Mouse (Mus musculus) forebrain, embryonic 12.5 days (tissue): ENCODE data around the gene Zfhx2. TPM values are rescaled to one million over a fixed set of nuclear protein-coding genes. Genes with fewer than 3 reads are reported as not detected.
"Not testable (repeated sequence)": the region's sequence is repeated elsewhere in the genome, so short reads cannot be mapped to it uniquely, and the experiment has no call there.

Experiments used
- ATAC-seq: fragments of 200-750 bp; cut with Nextera tagmentation; 2 replicates; pipeline ENCODE4 v1.8.0; 2017; ENCODE audit warnings: moderate TSS enrichment; ENCODE audit not compliant: low FRiP score
- H3K27ac ChIP-seq: fragments of 300-500 bp; sonication (generic); 2 replicates; pipeline ENCODE4 v1.5.1; 2016; ENCODE audit warnings: mild to moderate bottlenecking
- H3K27me3 ChIP-seq: fragments of 300-500 bp; sonication (generic); 2 replicates; pipeline ENCODE4 v1.6.1; 2016; ENCODE audit warnings: mild to moderate bottlenecking
- H3K36me3 ChIP-seq: fragments of 300-500 bp; sonication (generic); replicated peaks from 2 replicates; pipeline ENCODE4 v1.6.1; 2016; ENCODE audit warnings: mild to moderate bottlenecking
- H3K4me1 ChIP-seq: fragments of 300-500 bp; sonication (generic); 2 replicates; pipeline ENCODE4 v1.6.1; 2016
- H3K4me2 ChIP-seq: fragments of 300-500 bp; sonication (generic); 2 replicates; pipeline ENCODE4 v1.6.1; 2016; ENCODE audit warnings: mild to moderate bottlenecking, moderate library complexity
- H3K4me3 ChIP-seq: fragments of 300-500 bp; sonication (generic); replicated peaks from 2 replicates; pipeline ENCODE4 v1.5.1; 2016; ENCODE audit warnings: mild to moderate bottlenecking
- H3K9ac ChIP-seq: fragments of 300-500 bp; sonication (generic); 2 replicates; pipeline ENCODE4 v1.6.1; 2016; ENCODE audit warnings: mild to moderate bottlenecking
- H3K9me3 ChIP-seq: fragments of 300-500 bp; sonication (generic); 2 replicates; pipeline ENCODE4 v1.6.1; 2016
- WGBS: fragments of 180-500 bp; shearing (Covaris S2); methylation state at CpG from one replicate; pipeline ENCODE4 v1.1.7; 2016; 5-methylcytosine and 5-hydroxymethylcytosine counted together
- polyA plus RNA-seq: library from polyadenylated mRNA; unstranded; fragments of >200 nt; fragmentation: Nextera tagmentation; extraction: Ambion mirVana; gene quantifications from 2 replicates; pipeline ENCODE4 v1.2.1, GENCODE M21; 2016

Gene Zfhx2
- polyA plus RNA-seq, 1 experiment from 2014 or later = 26.3 TPM

GRCm38 (mm10) chr14:55054191-55054749 lies 37.9 kb downstream of the Zfhx2 start:
- Histone ChIP-seq H3K27me3 (peaks cover 2% of the 10 kb centered on the region; the same call in 1 of the 2 replicates), H3K4me1 (peaks cover 23% of the 10 kb centered on the region; the same call in 1 of the 2 replicates), H3K36me3 (no peaks in the 10 kb centered on the region), H3K9me3 (0 out of 2 replicates have a peak, but pooled peaks cover 2% of the 10 kb centered on the region), H3K27ac (peak overlapping the region; percentile 88), H3K4me3 (peak overlapping the region; percentile 17), H3K4me2 (peak overlapping the region; percentile 38), H3K9ac (0 out of 2 replicates have a peak overlapping the region, but pooled peaks have one; percentile 17)
- 78% methylated on average over 10 of the region's 10 CpGs for WGBS
- ATAC-seq = no peak

- ATAC-seq = peak; percentile 69
- H3K4me2 ChIP-seq = peak overlapping the region; percentile 38
- peak overlapping the region; percentile 17 for H3K4me3 ChIP-seq
- 0 out of 2 replicates have a peak overlapping the region, but pooled peaks have one; percentile 17 for H3K9ac ChIP-seq
- peaks cover 23% of the 10 kb centered on the region; the same call in 1 of the 2 replicates for H3K4me1 ChIP-seq
- 0 out of 2 replicates have a peak, but pooled peaks cover 2% of the 10 kb centered on the region for H3K9me3 ChIP-seq
- H3K36me3 ChIP-seq = no peaks in the 10 kb centered on the region
- peaks cover 2% of the 10 kb centered on the region; the same call in 1 of the 2 replicates for H3K27me3 ChIP-seq
- H3K27ac ChIP-seq = peak overlapping the region; percentile 88
- 73% methylated on average over 17 of the region's 17 CpGs for WGBS
Observed at GRCm38 (mm10) chr14:55053708-55054190, 38.4 kb downstream of the Zfhx2 start.

GRCm38 (mm10) chr14:55053050-55053449 lies 39.1 kb downstream of the Zfhx2 start:
- Histone ChIP-seq H3K4me1 (peaks cover 23% of the 10 kb centered on the region; the same call in 1 of the 2 replicates), H3K27me3 (peaks cover 2% of the 10 kb centered on the region; the same call in 1 of the 2 replicates), H3K27ac (peak overlapping the region; percentile 88), H3K36me3 (no peaks in the 10 kb centered on the region), H3K4me3 (no peak overlapping the region), H3K4me2 (peak overlapping the region; percentile 38), H3K9ac (no peak overlapping the region), H3K9me3 (0 out of 2 replicates have a peak, but pooled peaks cover 2% of the 10 kb centered on the region)
- 67% methylated on average over 4 of the region's 4 CpGs for WGBS
- no peak for ATAC-seq

- H3K4me3 ChIP-seq = no peak overlapping the region
- H3K4me2 ChIP-seq = peak overlapping the region; percentile 32
- 65% methylated on average over 9 of the region's 9 CpGs for WGBS
- peak overlapping the region; percentile 88 for H3K27ac ChIP-seq
- H3K4me1 ChIP-seq = peaks cover 23% of the 10 kb centered on the region; the same call in 1 of the 2 replicates
- H3K9ac ChIP-seq = no peak overlapping the region
- ATAC-seq = peak; percentile 78
- H3K9me3 ChIP-seq = 0 out of 2 replicates have a peak, but pooled peaks cover 2% of the 10 kb centered on the region
- H3K36me3 ChIP-seq = no peaks in the 10 kb centered on the region
- H3K27me3 ChIP-seq = peaks cover 2% of the 10 kb centered on the region; the same call in 1 of the 2 replicates
Observed at GRCm38 (mm10) chr14:55052496-55052895, 39.6 kb downstream of the Zfhx2 start.

- Histone ChIP-seq H3K4me2 (no peak overlapping the region), H3K4me1 (peaks cover 7% of the 10 kb centered on the region; the same call in 1 of the 2 replicates), H3K27ac (no peak overlapping the region), H3K36me3 (no peaks in the 10 kb centered on the region), H3K9ac (no peak overlapping the region), H3K4me3 (no peak overlapping the region), H3K27me3 (no peaks in the 10 kb centered on the region), H3K9me3 (0 out of 2 replicates have a peak, but pooled peaks cover 2% of the 10 kb centered on the region)
- 78% methylated on average over 2 of the region's 2 CpGs for WGBS
- ATAC-seq = no peak
Observed at GRCm38 (mm10) chr14:55047971-55048531, 44.1 kb downstream of the Zfhx2 start.

- H3K4me1 ChIP-seq, H3K27me3 ChIP-seq, H3K27ac ChIP-seq, H3K36me3 ChIP-seq, ATAC-seq, H3K9me3 ChIP-seq, H3K4me2 ChIP-seq, H3K9ac ChIP-seq, H3K4me3 ChIP-seq: not testable (repeated sequence)
- WGBS = 88% methylated on average over 1 of the region's 2 CpGs
Observed at GRCm38 (mm10) chr14:55043694-55044093, 48.4 kb downstream of the Zfhx2 start.

GRCm38 (mm10) chr14:55032695-55033225 lies 59.4 kb downstream of the Zfhx2 start:
- Histone ChIP-seq H3K9ac (peak overlapping the region; percentile 18; the same call in 1 of the 2 replicates), H3K27me3 (no peaks in the 10 kb centered on the region), H3K4me1 (peaks cover 40% of the 10 kb centered on the region), H3K27ac (peak overlapping the region; percentile 66), H3K4me3 (peak overlapping the region; percentile 6; the same call in 1 of the 2 replicates), H3K4me2 (peak overlapping the region; percentile 38), H3K36me3 (no peaks in the 10 kb centered on the region), H3K9me3 (no peaks in the 10 kb centered on the region)
- 11% methylated on average over 19 of the region's 19 CpGs for WGBS
- ATAC-seq = no peak; the same call in 1 of the 2 replicates

- peak; percentile 37 for ATAC-seq
- H3K4me2 ChIP-seq = peak overlapping the region; percentile 47
- H3K36me3 ChIP-seq = peaks cover 12% of the 10 kb centered on the region; the same call in 1 of the 2 replicates
- peaks cover 48% of the 10 kb centered on the region for H3K4me1 ChIP-seq
- H3K9me3 ChIP-seq = no peaks in the 10 kb centered on the region
- H3K9ac ChIP-seq = peak overlapping the region; percentile 49
- 4% methylated on average over 11 of the region's 11 CpGs for WGBS
- no peak overlapping the region for H3K4me3 ChIP-seq
- H3K27ac ChIP-seq = peak overlapping the region; percentile 94
- H3K27me3 ChIP-seq = no peaks in the 10 kb centered on the region
Observed at GRCm38 (mm10) chr14:55029034-55029698, 63.0 kb downstream of the Zfhx2 start.

- peak overlapping the region; percentile 10; the same call in 1 of the 2 replicates for H3K4me3 ChIP-seq
- ATAC-seq = peak; percentile 85
Observed at GRCm38 (mm10) chr14:55028333-55028835, 63.7 kb downstream of the Zfhx2 start.

GRCm38 (mm10) chr14:55027653-55028052 lies 64.5 kb downstream of the Zfhx2 start:
- H3K27ac ChIP-seq = peak overlapping the region; percentile 94
- H3K4me2 ChIP-seq = peak overlapping the region; percentile 47; the same call in 1 of the 2 replicates
- 3% methylated on average over 6 of the region's 6 CpGs for WGBS
- no peaks in the 10 kb centered on the region for H3K27me3 ChIP-seq
- H3K36me3 ChIP-seq = peaks cover 27% of the 10 kb centered on the region
- peaks cover 39% of the 10 kb centered on the region for H3K4me1 ChIP-seq
- ATAC-seq = peak; percentile 43
- peak overlapping the region; percentile 25; the same call in 1 of the 2 replicates for H3K9ac ChIP-seq
- no peak overlapping the region; the same call in 1 of the 2 replicates for H3K4me3 ChIP-seq
- H3K9me3 ChIP-seq = no peaks in the 10 kb centered on the region

More at GRCm38 (mm10) chr14:55028333-55028835, 63.7 kb downstream of the Zfhx2 start:
- Histone ChIP-seq H3K9ac (peak overlapping the region; percentile 49), H3K36me3 (peaks cover 19% of the 10 kb centered on the region), H3K4me1 (peaks cover 46% of the 10 kb centered on the region), H3K27ac (peak overlapping the region; percentile 94), H3K27me3 (no peaks in the 10 kb centered on the region), H3K4me2 (peak overlapping the region; percentile 47), H3K9me3 (no peaks in the 10 kb centered on the region)
- 3% methylated on average over 5 of the region's 5 CpGs for WGBS

GRCm38 (mm10) chr14:55027251-55027650 lies 64.9 kb downstream of the Zfhx2 start:
- peaks cover 31% of the 10 kb centered on the region for H3K36me3 ChIP-seq
- H3K9me3 ChIP-seq = no peaks in the 10 kb centered on the region
- peak overlapping the region; percentile 25; the same call in 1 of the 2 replicates for H3K9ac ChIP-seq
- 19% methylated on average over 5 of the region's 5 CpGs for WGBS
- H3K4me3 ChIP-seq = no peak overlapping the region; the same call in 1 of the 2 replicates
- peak overlapping the region; percentile 94 for H3K27ac ChIP-seq
- H3K27me3 ChIP-seq = no peaks in the 10 kb centered on the region
- H3K4me2 ChIP-seq = peak overlapping the region; percentile 47; the same call in 1 of the 2 replicates
- ATAC-seq = peak; percentile 4; the same call in 1 of the 2 replicates
- H3K4me1 ChIP-seq = peaks cover 35% of the 10 kb centered on the region
